Mouse (Mus musculus): ENCODE measurements around the gene Cyp1a2.
"Not testable (repeated sequence)": the region's sequence is repeated elsewhere in the genome, so short reads cannot be mapped to it uniquely, and the experiment has no call there.

Cyp1a2 gene

DNA sequence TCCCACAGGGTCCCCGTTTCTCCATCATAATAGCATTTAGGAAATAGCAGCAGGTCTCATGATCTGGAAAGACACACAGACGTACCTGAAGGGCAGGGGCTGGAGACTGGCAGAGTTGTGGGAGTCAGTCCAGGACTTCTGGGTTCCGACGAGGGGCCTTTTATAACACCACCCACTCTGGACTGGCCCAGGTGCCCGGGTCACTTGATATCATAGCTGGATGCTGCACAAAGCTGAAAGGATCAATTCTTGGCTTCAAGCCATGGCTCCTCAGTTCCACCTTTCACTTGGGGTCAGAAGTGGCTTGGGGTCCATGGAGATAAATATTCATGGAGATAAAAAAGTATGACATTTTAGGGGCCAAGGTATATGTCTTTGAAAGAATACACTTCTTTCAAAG is at the start of gene Cyp1a2:
Gene Cyp1a2, minus strand, starts transcription at position 184 of the 400 bp plus-strand sequence.
- no peak for DNase-seq (ENCODE audit: low spot score)

- DNase-seq (ENCODE audit: low spot score): no peak
Observed at GRCm38 (mm10) chr9:57728312-57728711, 44.8 kb upstream of the Cyp1a2 start.

DNA sequence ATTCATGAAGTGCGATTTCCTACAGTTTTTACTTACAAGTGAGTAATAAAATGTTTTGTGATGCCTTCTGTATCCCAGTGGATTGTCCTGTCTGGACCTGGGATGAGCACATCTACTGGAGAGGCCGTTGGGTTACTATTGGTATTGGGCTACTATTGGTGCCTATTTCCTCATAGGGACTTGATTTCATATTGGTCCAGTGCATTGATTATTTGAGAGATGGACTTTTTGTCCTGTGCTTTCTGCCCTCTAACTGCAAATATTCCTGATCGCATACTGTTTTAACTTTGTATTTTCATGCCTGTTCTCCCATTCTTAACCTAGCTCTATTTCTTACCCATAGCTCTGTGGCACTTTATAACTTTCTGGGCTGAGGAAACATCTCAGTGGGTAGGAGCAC is 41.2 kb upstream of the Cyp1a2 start:
- no peak for DNase-seq (ENCODE audit: low spot score)

- DNase-seq (ENCODE audit: low spot score): no peak
Observed at GRCm38 (mm10) chr9:57723796-57724195, 40.3 kb upstream of the Cyp1a2 start.

DNA sequence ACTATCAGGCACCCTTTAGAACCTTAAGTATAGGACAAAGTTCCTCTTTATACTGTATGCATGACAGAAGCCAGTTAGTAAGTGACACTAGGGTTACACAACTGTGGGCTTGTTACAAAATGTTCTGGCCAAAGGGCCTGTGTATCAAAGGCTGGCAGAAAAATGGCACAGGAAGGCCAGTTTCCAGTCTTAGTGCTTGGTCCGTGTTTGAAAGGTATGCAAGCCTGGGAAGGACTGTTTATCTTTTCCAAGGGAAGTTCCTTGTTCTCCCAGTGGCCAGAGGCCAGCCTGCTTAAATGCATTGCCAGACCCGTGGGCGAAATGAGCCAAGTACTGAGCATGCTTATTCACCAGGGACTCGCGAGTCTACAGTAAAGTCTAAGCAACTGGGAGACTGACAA is 39.8 kb upstream of the Cyp1a2 start:
- peak; percentile 56 for DNase-seq (ENCODE audit: low spot score)

DNA sequence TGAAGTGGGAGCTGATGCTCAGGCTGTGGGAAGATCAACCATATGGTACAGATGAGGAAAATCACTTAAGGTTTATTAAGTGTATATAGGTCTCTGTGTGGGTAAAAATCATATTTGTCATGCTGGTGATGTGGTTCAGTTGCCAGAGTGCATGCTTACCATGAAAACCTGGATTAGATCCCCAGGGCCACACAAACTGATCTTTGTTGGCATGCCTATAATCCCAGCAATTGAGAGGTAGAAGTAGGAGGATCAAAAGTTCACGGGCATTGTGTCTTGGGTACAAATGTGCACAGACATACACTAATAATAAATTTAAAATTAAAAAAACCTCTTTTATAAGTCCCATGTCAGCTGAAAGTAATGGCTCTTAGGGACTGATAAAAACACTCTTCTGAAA is 38.9 kb upstream of the Cyp1a2 start:
- DNase-seq (ENCODE audit: low spot score): no peak

DNA sequence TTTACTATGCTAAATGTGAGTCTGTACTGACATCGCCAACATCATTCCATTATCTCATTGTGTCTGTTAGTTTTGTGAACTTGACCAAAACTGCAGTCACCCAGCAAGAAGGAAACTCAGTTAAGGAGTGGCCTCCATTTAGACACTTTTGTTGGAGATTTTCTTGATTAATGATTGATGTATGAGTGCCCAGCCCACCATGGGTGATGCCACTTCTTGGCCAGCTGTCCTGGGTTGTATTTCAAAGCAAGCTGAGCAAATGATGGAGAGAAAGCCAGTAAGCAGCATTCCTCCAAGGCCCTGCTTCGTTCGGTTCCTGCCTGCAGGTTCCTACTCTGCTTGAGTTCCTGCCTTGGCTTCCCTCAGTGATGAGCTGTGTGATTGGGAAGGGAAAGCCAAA is 37.2 kb upstream of the Cyp1a2 start:
- DNase-seq (ENCODE audit: low spot score): no peak

GRCm38 (mm10) chr9:57718408-57718807 is 34.9 kb upstream of the Cyp1a2 start:
- DNase-seq (ENCODE audit: low spot score): no peak

- no peak for DNase-seq (ENCODE audit: low spot score)
Observed at GRCm38 (mm10) chr9:57712194-57712593, 28.7 kb upstream of the Cyp1a2 start.

DNA sequence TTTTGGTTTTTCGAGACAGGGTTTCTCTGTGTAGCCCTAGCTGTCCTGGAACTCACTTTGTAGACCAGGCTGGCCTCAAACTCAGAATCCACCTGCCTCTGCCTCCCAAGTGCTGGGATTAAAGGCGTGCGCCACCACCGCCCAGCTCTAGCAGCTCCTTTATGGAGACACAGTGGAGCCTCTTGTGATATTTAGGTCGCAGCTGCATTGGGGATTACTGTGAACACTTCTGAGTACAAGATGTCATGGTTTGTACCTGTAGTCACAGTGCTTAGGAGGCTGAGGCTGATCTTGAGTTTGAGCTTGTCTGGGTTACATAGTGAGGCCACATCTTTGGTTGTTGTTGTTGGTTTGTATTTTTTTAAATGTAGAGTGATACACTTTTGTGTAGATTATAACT is 26.7 kb upstream of the Cyp1a2 start:
- not testable (repeated sequence) for DNase-seq (ENCODE audit: low spot score)

DNA sequence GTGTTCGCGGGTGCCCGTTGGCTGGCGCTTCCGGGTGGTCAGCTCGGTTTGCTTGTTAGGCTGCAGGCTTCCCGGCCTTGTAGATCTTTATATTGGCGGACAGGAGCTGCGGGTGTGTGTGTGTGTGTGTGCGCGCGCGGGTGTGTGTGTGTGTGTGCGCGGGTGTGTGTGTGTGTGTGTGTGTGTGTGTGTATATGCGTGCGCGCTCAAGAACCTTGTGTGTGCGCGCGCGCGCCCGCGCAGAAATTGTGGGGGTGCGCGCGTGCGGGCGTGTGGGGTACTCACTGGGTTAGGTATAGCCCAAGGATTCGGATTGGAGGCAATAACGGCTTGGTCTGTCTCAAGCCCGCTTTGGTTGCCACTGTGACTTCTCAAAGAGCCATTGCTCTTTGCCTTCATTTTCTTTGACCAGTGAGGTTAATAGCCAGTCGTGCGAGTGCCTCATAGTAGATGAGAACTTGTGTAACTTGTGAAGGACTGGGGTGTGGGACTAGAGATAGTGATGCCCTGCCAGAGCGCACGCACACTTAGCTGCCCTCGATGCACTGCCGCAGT is 25.3 kb upstream of the Cyp1a2 start:
- DNase-seq (ENCODE audit: low spot score): peak; percentile 68

GRCm38 (mm10) chr9:57708068-57708719 is 24.7 kb upstream of the Cyp1a2 start, which contains the start of gene Edc3:
Gene Edc3, plus strand, starts transcription at chr9:57708540.
- DNase-seq (ENCODE audit: low spot score): peak; percentile 86

DNA sequence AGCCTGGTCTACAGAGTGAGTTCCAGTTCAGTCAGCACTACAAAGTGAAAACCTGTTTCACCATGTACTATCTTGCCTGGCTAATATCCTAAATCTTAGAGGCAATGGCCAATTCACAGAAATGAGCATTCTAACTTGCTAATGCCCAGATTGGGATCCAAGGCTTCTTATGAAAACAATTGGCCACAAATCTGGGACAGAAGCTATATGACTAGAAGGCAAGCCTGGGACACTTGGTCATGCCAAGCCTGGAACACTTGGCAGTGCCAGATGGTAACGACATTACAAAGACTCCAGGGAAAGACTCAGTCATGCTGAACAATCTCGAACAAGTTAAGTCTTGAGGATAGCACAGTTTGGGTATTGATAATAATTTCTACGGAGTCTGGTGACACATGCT is 23.0 kb upstream of the Cyp1a2 start:
- DNase-seq (ENCODE audit: low spot score): no peak

GRCm38 (mm10) chr9:57698466-57699150 is 15.1 kb upstream of the Cyp1a2 start:
- DNase-seq (ENCODE audit: low spot score): peak; percentile 18

DNA sequence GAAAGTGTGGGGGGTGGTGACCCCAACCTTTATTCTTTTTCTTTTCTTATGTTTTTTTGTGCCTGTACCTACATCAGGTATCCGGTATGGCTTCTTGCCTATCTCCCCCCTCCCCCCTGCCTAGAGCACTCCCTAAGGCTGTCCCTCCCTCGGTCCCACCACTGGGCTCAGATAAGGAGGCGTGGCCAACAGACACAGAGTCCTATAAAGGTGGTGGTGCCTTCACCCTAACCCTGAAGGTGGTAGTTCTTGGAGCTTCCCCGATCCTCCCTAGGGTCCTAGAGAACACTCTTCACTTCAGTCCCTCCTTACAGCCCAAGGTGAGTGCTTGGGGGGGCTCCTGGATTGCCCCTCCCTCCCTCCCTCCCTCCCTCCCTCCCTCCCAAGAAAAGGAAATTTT is 13.9 kb upstream of the Cyp1a2 start:
- DNase-seq (ENCODE audit: low spot score): no peak

DNA sequence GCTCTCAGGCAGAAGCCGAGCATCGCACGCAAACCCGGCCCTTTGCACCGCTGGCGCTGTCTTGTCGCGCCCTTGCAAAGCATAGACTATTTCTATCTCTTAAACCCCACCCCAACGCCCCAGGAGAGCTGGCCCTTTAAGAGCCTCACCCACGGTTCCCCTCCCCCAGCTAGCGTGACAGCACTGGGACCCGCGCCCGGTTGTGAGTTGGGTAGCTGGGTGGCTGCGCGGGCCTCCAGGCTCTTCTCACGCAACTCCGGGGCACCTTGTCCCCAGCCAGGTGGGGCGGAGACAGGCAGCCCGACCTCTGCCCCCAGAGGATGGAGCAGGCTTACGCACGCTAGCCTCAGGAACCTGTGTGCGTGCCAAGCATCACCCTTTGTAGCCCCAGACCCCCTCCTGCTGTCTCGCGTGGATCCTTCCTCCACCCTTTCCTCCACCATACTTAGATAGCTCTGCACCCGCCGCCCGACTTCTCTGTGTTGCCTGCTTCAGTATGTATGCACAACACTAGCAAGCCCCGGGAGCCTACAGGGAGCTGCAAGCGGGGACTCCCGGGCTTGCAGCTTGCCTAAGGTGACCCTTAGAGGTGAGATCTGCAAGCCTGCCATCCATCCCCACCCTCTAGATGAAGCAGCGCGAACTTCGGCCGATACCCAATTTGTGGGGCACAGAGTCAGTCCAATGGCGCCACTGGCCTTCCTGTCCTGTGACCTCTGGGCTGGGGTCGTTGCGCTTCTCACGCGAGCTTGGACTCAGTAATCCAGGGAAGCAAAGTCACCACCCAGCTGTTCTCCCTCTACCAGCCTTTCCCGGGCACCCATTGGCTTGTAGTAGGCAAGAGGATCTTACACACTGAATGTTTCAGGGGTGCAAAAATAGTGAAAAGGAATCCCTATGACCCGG is 13.1 kb upstream of the Cyp1a2 start:
- DNase-seq (ENCODE audit: low spot score): peak; percentile 74

GRCm38 (mm10) chr9:57694108-57694507 is 10.6 kb upstream of the Cyp1a2 start:
- DNase-seq (ENCODE audit: low spot score): no peak

- no peak for DNase-seq (ENCODE audit: low spot score)
Observed at GRCm38 (mm10) chr9:57688606-57689005, 5.1 kb upstream of the Cyp1a2 start.

DNA sequence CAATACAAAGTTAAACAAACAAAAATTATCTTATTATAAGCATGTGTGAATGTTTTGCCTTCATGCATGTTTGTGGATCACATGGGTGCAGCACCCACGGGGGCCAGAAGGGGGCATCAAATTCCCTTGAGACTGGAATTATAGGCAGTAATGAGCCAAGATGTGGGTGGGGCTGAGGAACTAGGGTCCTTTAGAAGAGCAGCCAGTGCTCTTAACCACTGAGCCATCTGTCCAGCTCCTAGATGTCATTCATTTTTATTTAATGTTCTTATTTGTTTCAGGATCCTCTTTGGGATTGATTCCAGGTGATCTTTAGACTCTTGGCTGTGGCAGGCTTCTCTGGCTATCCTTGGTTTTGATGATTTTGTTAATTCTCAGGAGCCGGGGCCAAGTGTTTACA is 4.7 kb upstream of the Cyp1a2 start:
- no peak for DNase-seq (ENCODE audit: low spot score)

DNA sequence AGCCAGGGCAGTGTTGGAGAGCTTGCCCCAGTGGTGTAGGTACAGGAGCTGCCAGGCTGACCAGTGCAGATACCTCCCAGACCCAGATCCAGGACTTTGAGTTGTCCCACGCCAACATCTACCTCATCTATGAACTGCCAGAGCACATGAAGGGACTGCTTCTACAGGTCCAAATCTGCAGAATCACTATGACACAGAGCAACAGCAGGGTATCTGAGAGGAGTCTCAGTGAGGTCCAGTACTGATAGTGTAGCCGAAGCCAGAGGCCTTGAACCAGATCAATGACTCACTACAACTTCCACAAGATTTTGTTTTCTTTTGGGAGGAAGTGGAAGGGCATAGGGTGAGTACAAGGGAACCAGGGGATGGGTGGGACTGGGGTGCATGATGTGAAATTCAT is 4.2 kb upstream of the Cyp1a2 start, which contains the start of gene Cyp1a1:
Gene Cyp1a1, plus strand, starts transcription at position 178 of the 400 bp plus-strand sequence.
- DNase-seq (ENCODE audit: low spot score): no peak

- DNase-seq (ENCODE audit: low spot score): no peak
Observed at GRCm38 (mm10) chr9:57686011-57686410, 2.5 kb upstream of the Cyp1a2 start.

DNA sequence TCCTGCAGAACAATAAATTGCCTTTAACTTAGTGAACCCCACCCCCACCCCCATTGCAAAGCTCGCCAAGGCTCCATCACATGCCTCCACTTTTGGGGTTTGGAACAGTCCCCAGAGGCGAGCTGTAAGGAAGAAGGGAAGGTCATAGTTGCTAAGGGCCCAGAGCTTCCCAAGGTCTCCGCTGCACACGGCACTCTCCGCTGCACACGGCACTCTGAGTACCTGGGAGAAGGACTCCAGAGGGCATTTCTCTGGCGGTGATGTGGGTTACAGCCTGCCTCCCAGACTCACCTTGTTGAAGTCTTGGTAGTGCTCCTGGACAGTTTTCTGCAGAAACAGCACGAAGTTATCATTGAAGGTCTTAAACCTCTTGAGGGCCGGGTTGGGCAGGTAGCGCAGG is 2.1 kb downstream of the Cyp1a2 start:
- no peak for DNase-seq (ENCODE audit: low spot score)
